Mouse (Mus musculus) hindbrain, embryonic 13.5 days (tissue): ENCODE measurements around the gene Ccnh. TPM values are rescaled to one million over a fixed set of nuclear protein-coding genes. Genes with fewer than 3 reads are reported as not detected.

Experiments
- ATAC-seq: fragments of 200-750 bp; cut with Nextera tagmentation; 2 replicates; pipeline ENCODE4 v1.8.0; 2017; ENCODE audit warnings: moderate TSS enrichment; ENCODE audit not compliant: low FRiP score
- H3K27ac ChIP-seq: fragments of 300-500 bp; sonication (generic); 2 replicates; pipeline ENCODE4 v1.5.1; 2015; ENCODE audit warnings: inconsistent platforms, mild to moderate bottlenecking, moderate library complexity
- H3K27me3 ChIP-seq: fragments of 300-500 bp; sonication (generic); 2 replicates; pipeline ENCODE4 v1.6.1; 2015; ENCODE audit warnings: mild to moderate bottlenecking, inconsistent platforms
- H3K36me3 ChIP-seq: fragments of 300-500 bp; sonication (generic); 2 replicates; pipeline ENCODE4 v1.6.1; 2015; ENCODE audit warnings: mild to moderate bottlenecking, inconsistent platforms
- H3K4me1 ChIP-seq: fragments of 300-500 bp; sonication (generic); replicated peaks from 2 replicates; pipeline ENCODE4 v1.6.1; 2015; ENCODE audit warnings: inconsistent platforms
- H3K4me2 ChIP-seq: fragments of 300-500 bp; sonication (generic); 2 replicates; pipeline ENCODE4 v1.6.1; 2015; ENCODE audit warnings: inconsistent platforms, mild to moderate bottlenecking, moderate library complexity
- H3K4me3 ChIP-seq: fragments of 300-500 bp; sonication (generic); 2 replicates; pipeline ENCODE4 v1.5.1; 2015; ENCODE audit warnings: mild to moderate bottlenecking, inconsistent platforms
- H3K9ac ChIP-seq: fragments of 300-500 bp; sonication (generic); 2 replicates; pipeline ENCODE4 v1.6.1; 2015; ENCODE audit warnings: mild to moderate bottlenecking, inconsistent platforms
- H3K9me3 ChIP-seq: fragments of 300-500 bp; sonication (generic); 2 replicates; pipeline ENCODE4 v1.6.1; 2016; ENCODE audit warnings: inconsistent platforms
- WGBS: fragments of 180-500 bp; shearing (Covaris S2); methylation state at CpG from one replicate; pipeline ENCODE4 v1.1.7; 2015; 5-methylcytosine and 5-hydroxymethylcytosine counted together
- polyA plus RNA-seq: library from polyadenylated mRNA; unstranded; fragments of >200 nt; fragmentation: Nextera tagmentation; extraction: Ambion mirVana; gene quantifications from 2 replicates; pipeline ENCODE4 v1.2.1, GENCODE M21; 2015

The Ccnh gene
- polyA plus RNA-seq, 1 experiment from 2014 or later, result 101 TPM

GRCm38 (mm10) chr13:85238760-85239159, 49.6 kb downstream of the Ccnh start:
- peaks cover 19% of the 10 kb centered on the region for H3K36me3 ChIP-seq
- no peak overlapping the region for H3K4me2 ChIP-seq
- WGBS, result 90% methylated on average over 7 of the region's 7 CpGs
- H3K4me1 ChIP-seq, result no peaks in the 10 kb centered on the region
- H3K9ac ChIP-seq, result no peak overlapping the region
- no peaks in the 10 kb centered on the region for H3K9me3 ChIP-seq
- no peak overlapping the region for H3K4me3 ChIP-seq
- no peaks in the 10 kb centered on the region for H3K27me3 ChIP-seq
- ATAC-seq, result no peak
- H3K27ac ChIP-seq, result no peak overlapping the region

Other genes starting within 250 kb of the Ccnh start
- gene Rasa1, start 99.7 kb downstream of the Ccnh start, polyA plus RNA-seq, result 64.2 and 65.8 TPM in 2 replicates